Mouse (Mus musculus) embryonic facial prominence, embryonic 13.5 days (tissue): ENCODE results near the gene P4ha3. TPM values are rescaled to one million over a fixed set of nuclear protein-coding genes. Genes with fewer than 3 reads are reported as not detected.
A peak's percentile ranks its signal among the peaks of the same experiment; 100 is the strongest.

ENCODE experiments used
- ATAC-seq: fragments of 200-750 bp; cut with Nextera tagmentation; 2 replicates; pipeline ENCODE4 v1.8.0; 2017; ENCODE audit warnings: low read depth; ENCODE audit not compliant: insufficient number of reproducible peaks, insufficient read depth, low FRiP score, low TSS enrichment
- H3K27ac ChIP-seq: fragments of 300-500 bp; sonication (generic); 2 replicates; pipeline ENCODE4 v1.5.1; 2015; ENCODE audit warnings: moderate library complexity, mild to moderate bottlenecking, inconsistent platforms
- H3K27me3 ChIP-seq: fragments of 300-500 bp; sonication (generic); 2 replicates; pipeline ENCODE4 v1.6.1; 2015; ENCODE audit warnings: mild to moderate bottlenecking, inconsistent platforms
- H3K36me3 ChIP-seq: fragments of 300-500 bp; sonication (generic); 2 replicates; pipeline ENCODE4 v1.6.1; 2015; ENCODE audit warnings: mild to moderate bottlenecking, inconsistent platforms
- H3K4me1 ChIP-seq: fragments of 300-500 bp; sonication (generic); 2 replicates; pipeline ENCODE4 v1.6.1; 2015; ENCODE audit warnings: inconsistent platforms
- H3K4me2 ChIP-seq: fragments of 300-500 bp; sonication (generic); 2 replicates; pipeline ENCODE4 v1.6.1; 2015; ENCODE audit warnings: moderate library complexity, mild to moderate bottlenecking, inconsistent platforms
- H3K4me3 ChIP-seq: fragments of 300-500 bp; sonication (generic); 2 replicates; pipeline ENCODE4 v1.5.1; 2015; ENCODE audit warnings: mild to moderate bottlenecking, inconsistent platforms
- H3K9ac ChIP-seq: fragments of 300-500 bp; sonication (generic); 2 replicates; pipeline ENCODE4 v1.6.1; 2015; ENCODE audit warnings: mild to moderate bottlenecking, inconsistent platforms
- H3K9me3 ChIP-seq: fragments of 300-500 bp; sonication (generic); 2 replicates; pipeline ENCODE4 v1.6.1; 2016; ENCODE audit warnings: inconsistent platforms
- WGBS: fragments of 180-500 bp; shearing (Covaris S2); methylation state at CpG from one replicate; pipeline ENCODE4 v1.1.7; 2015; ENCODE audit warnings: mixed read lengths; 5-methylcytosine and 5-hydroxymethylcytosine counted together
- polyA plus RNA-seq: library from polyadenylated mRNA; unstranded; fragments of >200 nt; fragmentation: Nextera tagmentation; extraction: Ambion mirVana; gene quantifications from 2 replicates; pipeline ENCODE4 v1.2.1, GENCODE M21; 2015

Gene P4ha3
- polyA plus RNA-seq, 1 experiment from 2014 or later, result 23.6 TPM

DNA sequence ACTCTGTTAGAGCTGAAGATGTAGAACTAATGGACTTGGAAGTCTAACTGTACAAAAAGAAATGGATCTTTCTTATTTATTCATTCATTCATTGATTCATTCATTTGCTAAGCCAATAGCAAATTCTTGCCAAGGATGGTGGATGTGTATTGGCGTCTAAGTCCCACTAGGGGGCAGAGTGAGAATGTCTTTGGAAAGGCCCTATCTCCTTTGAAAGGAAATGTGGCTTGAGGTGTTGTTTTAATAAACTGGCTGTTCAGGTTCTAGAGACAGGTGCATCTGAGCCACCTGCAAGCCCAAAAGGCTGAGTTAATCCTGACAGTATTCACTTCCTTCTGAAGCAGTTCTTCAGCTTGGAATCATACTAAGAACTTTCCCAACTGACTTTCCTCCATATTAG is 5.5 kb upstream of the P4ha3 start:
- no peak for ATAC-seq
- H3K27ac ChIP-seq, result no peak overlapping the region
- 0% methylated on average over 1 of the region's 1 CpGs for WGBS
- H3K4me1 ChIP-seq, result peaks cover 20% of the 10 kb centered on the region
- no peaks in the 10 kb centered on the region for H3K27me3 ChIP-seq
- H3K4me3 ChIP-seq, result no peak overlapping the region
- no peaks in the 10 kb centered on the region for H3K9me3 ChIP-seq
- no peak overlapping the region for H3K9ac ChIP-seq
- H3K36me3 ChIP-seq, result no peaks in the 10 kb centered on the region
- no peak overlapping the region for H3K4me2 ChIP-seq

DNA sequence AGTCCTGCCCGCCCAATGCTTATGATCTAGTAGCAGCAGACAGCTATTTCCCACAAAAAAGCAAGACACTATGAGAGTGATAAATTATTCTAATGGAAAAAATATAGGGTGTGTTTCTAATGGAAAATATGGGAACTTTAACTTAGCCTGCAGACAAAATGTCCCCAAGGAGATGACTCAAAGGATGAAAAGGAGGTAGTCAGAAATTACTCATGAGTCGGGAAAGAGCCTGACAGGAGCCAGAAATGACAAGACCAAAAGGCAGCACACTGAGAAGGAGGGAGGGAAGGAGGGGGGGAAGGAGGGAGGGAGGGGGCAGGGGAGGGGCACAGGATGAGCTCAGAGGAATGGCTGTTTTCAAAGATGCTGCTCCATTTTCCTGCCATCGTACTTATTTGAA is 3.7 kb upstream of the P4ha3 start:
- Histone ChIP-seq H3K27me3 (no peaks in the 10 kb centered on the region), H3K9me3 (no peaks in the 10 kb centered on the region), H3K27ac (no peak overlapping the region), H3K9ac (no peak overlapping the region), H3K4me3 (no peak overlapping the region), H3K36me3 (no peaks in the 10 kb centered on the region), H3K4me1 (peaks cover 35% of the 10 kb centered on the region), H3K4me2 (no peak overlapping the region)
- ATAC-seq, result no peak
- WGBS, result 41% methylated on average over 3 of the region's 3 CpGs

DNA sequence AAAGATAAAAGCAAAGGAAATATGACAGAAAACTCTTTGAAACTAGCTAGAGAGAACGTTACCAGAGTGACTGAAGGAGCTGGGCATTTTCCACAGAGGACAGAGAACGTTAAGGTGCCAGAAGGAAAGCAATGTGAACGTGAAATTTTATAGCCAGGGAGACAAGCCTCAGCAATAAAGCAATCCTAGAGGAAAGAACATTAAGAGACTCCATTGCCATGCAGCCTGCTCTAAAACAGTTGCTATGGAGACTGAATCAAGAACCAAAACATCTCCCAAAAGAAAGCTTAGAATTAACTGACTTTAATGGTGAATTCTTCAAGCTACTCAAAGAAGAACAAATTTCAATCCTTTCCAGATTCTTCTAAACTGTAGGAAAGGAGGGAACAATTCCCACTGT is 2.0 kb upstream of the P4ha3 start:
- H3K4me2 ChIP-seq, result no peak overlapping the region
- no peaks in the 10 kb centered on the region for H3K9me3 ChIP-seq
- no peak overlapping the region for H3K27ac ChIP-seq
- WGBS, result 38% methylated on average over 3 of the region's 3 CpGs
- ATAC-seq, result no peak
- H3K36me3 ChIP-seq, result no peaks in the 10 kb centered on the region
- no peaks in the 10 kb centered on the region for H3K27me3 ChIP-seq
- no peak overlapping the region for H3K4me3 ChIP-seq
- peaks cover 51% of the 10 kb centered on the region for H3K4me1 ChIP-seq
- H3K9ac ChIP-seq, result no peak overlapping the region

DNA sequence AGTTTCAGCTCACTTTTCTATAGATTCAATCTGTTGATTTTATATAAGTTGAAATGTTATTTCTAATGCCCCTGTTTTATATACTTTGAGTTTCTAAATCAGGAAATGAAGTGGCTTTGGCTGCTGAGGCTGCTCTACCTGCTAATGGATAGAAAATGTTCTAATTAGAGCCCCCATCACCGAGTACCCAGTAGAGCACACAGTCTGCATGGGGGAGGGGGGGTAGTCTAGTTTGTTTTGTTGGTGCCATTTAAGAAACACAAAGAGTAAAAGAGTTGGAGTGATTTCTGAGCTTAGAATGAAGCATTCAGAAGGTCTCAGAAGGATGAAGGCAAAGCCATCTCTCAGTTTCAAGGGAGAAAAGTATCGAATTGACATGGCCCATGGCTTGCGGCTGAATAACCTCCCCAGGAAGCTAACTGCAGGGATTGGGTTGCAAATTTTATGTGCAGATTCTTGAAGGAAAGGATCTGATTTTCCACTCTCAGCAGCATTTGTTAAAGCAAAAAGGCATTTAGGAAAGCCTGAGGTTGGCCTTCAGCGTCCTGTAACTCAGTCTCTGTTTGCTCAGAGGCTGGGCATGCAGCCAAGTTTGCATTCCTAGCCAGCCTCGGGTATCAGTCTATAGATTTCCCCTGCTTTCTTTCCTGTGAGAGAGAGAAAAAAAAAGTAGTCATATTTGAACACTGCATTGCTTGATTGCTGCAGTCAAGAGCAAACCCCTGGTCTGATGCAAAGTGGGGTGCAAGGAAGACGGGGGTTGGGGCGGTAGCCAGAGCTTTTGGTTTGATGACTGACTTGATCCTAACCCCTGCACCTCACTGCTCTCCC is 2.6 kb downstream of the P4ha3 start:
- Histone ChIP-seq H3K4me1 (peaks cover 60% of the 10 kb centered on the region), H3K4me2 (peak overlapping the region; percentile 90), H3K9ac (peak overlapping the region; percentile 57), H3K4me3 (peak overlapping the region; percentile 30), H3K36me3 (peaks cover 16% of the 10 kb centered on the region), H3K9me3 (peaks cover 8% of the 10 kb centered on the region; the same call in 1 of the 2 replicates), H3K27me3 (no peaks in the 10 kb centered on the region), H3K27ac (peak overlapping the region; percentile 100)
- peak; percentile 85 for ATAC-seq
- WGBS, result 3% methylated on average over 7 of the region's 7 CpGs

DNA sequence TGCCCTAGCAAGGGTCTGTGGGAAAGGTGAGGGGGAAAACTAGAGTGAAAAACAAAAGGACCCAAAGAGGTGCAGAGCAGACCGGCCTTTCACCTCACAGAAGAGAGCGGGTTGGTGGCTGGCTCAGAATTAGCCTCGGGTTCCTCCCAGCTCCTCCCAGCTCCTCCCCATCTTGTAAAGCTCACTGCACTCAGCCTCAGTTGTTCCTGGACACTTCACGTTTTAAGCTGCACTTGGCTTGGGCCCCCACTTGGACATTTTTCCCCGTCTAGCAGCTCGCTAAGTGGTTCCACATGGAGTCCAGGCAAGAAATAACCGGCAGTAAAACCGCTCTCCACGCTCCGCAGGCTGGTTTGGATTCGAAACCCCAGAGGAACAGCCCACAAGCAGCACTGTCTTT is 3.3 kb downstream of the P4ha3 start:
- H3K27me3 ChIP-seq, result no peaks in the 10 kb centered on the region
- H3K9ac ChIP-seq, result peak overlapping the region; percentile 57

DNA sequence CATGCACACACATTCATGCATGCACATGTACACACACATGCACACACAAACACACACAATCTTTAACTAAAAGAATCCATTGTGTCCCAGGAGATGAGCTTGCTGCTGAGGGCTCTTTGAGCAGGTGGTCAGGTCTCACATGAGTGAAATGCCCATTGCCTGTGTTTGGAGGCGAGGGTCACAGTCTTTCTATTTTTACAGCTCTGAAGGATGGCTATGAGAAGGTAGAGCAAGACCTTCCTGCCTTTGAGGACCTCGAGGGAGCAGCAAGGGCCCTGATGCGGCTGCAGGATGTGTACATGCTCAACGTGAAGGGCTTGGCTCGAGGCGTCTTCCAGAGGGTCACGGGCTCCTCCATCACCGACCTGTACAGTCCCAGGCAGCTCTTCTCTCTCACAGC is 8.2 kb downstream of the P4ha3 start:
- Histone ChIP-seq H3K4me1 (peaks cover 16% of the 10 kb centered on the region), H3K27ac (no peak overlapping the region), H3K9me3 (peaks cover 8% of the 10 kb centered on the region; the same call in 1 of the 2 replicates), H3K36me3 (peaks cover 52% of the 10 kb centered on the region), H3K9ac (no peak overlapping the region), H3K4me3 (no peak overlapping the region), H3K27me3 (no peaks in the 10 kb centered on the region), H3K4me2 (no peak overlapping the region)
- ATAC-seq, result no peak
- 81% methylated on average over 8 of the region's 8 CpGs for WGBS

More for the DNA sequence above, 3.3 kb downstream of the P4ha3 start:
- ATAC-seq, result peak; percentile 61
- H3K4me3 ChIP-seq, result peak overlapping the region; percentile 30
- peak overlapping the region; percentile 100 for H3K27ac ChIP-seq
- 7% methylated on average over 11 of the region's 11 CpGs for WGBS
- peak overlapping the region; percentile 90 for H3K4me2 ChIP-seq
- H3K9me3 ChIP-seq, result peaks cover 8% of the 10 kb centered on the region; the same call in 1 of the 2 replicates
- H3K4me1 ChIP-seq, result peaks cover 60% of the 10 kb centered on the region
- peaks cover 22% of the 10 kb centered on the region for H3K36me3 ChIP-seq

DNA sequence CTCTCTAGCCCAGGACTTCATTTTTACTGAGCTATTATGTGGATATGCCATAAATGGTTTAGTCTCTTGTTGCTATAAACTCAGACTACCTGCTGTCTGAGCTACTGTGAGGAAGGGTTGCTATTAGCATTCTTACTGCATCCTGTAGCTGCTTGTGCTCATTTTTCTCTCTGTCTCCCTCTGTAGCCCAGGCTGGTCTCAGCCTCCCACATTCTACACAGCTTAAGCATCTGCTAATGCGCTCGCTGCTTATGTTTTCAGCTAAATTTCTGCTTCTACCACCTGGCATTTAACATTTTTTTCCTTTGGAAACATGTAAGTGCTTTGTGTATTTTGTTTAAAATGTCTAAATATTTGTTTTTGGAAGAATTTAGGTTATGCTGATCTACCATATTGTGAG is 10.4 kb downstream of the P4ha3 start:
- H3K27me3 ChIP-seq, result no peaks in the 10 kb centered on the region
- WGBS, result 84% methylated on average over 2 of the region's 2 CpGs
- no peak overlapping the region for H3K9ac ChIP-seq
- H3K4me1 ChIP-seq, result peaks cover 7% of the 10 kb centered on the region; the same call in 1 of the 2 replicates
- H3K9me3 ChIP-seq, result peaks cover 6% of the 10 kb centered on the region; the same call in 1 of the 2 replicates
- peaks cover 59% of the 10 kb centered on the region for H3K36me3 ChIP-seq
- H3K4me2 ChIP-seq, result no peak overlapping the region
- no peak overlapping the region for H3K4me3 ChIP-seq
- no peak for ATAC-seq
- H3K27ac ChIP-seq, result no peak overlapping the region

DNA sequence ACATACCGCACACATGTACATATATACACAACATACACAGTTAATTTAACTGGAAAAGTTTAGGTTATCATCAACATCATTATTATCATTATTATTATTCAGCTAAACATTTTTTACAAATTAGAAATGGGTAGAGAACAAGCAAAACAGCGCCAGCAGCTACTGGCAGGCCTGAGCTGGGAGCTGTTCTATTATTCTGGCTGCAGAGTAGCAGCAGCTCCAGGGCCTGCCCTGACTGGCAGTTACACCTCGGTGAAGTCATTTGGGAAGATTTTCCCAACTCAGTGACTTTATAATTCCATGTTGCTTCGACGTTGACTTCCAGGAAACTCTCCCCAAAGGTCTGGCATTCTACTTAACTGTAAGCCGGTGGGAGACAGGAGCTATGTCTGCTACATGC is 11.4 kb downstream of the P4ha3 start:
- 70% methylated on average over 6 of the region's 6 CpGs for WGBS
- Histone ChIP-seq H3K36me3 (peaks cover 57% of the 10 kb centered on the region), H3K9me3 (no peaks in the 10 kb centered on the region), H3K27me3 (no peaks in the 10 kb centered on the region), H3K4me1 (peaks cover 7% of the 10 kb centered on the region; the same call in 1 of the 2 replicates), H3K9ac (no peak overlapping the region), H3K27ac (no peak overlapping the region), H3K4me3 (no peak overlapping the region), H3K4me2 (no peak overlapping the region)
- ATAC-seq, result no peak

DNA sequence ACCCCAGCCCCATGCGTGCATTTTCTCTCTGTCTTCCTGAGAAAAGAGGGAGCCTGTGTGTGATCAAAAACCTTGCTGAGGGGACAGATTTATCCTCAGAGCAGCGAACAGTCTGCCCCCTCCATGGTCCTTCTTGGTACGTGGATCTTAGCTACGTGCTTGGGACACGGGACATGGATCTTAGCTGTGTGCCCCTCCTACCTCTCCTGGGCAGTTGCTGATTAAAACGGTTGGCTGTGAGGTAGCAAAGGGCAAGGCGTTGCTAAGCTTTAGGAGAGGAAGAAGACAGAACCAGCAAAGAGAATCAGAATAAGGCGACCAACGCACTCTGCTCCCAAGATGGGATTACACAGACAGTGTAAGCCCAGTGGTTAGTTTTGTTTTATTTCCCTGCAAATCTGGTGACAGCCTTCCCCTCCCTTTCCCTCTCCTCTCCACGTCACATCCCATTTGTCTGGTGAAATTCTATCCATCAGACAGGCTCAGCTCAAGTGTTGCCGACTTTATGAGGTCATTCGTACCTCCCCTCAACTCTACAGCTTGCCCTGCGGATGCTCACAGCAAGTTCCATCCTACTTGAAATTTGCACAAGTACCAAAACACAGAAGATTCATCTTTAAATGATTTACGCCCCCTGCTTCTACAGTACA is 13.7 kb downstream of the P4ha3 start:
- Histone ChIP-seq H3K9ac (no peak overlapping the region), H3K4me1 (peaks cover 7% of the 10 kb centered on the region; the same call in 1 of the 2 replicates), H3K27me3 (no peaks in the 10 kb centered on the region), H3K27ac (peak overlapping the region; percentile 55; the same call in 1 of the 2 replicates), H3K4me3 (no peak overlapping the region), H3K9me3 (no peaks in the 10 kb centered on the region), H3K36me3 (peaks cover 44% of the 10 kb centered on the region), H3K4me2 (no peak overlapping the region)
- no peak for ATAC-seq
- 58% methylated on average over 14 of the region's 14 CpGs for WGBS

DNA sequence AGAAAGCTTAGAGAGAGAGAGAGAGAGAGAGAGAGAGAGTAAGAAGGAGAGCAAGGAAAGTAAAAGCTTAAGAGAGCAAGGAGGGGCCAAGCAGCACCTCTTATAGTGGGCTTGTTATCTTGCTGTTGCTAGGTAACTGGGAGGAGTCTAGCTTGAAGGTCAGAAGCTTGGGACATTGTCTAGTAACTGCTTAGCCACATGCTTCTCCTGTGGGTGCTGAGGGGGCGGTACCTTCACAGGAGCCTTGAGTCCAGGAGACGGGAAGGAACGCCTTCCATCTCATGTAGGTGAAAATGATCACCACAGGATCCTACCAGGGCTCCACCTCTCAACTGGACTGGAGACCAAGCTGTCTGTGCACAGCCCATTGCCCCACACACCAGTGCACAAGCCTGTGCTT is 16.1 kb downstream of the P4ha3 start:
- no peak overlapping the region for H3K4me3 ChIP-seq
- H3K9ac ChIP-seq, result no peak overlapping the region
- H3K4me1 ChIP-seq, result peaks cover 7% of the 10 kb centered on the region; the same call in 1 of the 2 replicates
- WGBS, result 85% methylated on average over 3 of the region's 3 CpGs
- no peaks in the 10 kb centered on the region for H3K9me3 ChIP-seq
- peak overlapping the region; percentile 81 for H3K27ac ChIP-seq
- peaks cover 38% of the 10 kb centered on the region for H3K36me3 ChIP-seq
- ATAC-seq, result no peak
- H3K27me3 ChIP-seq, result no peaks in the 10 kb centered on the region
- H3K4me2 ChIP-seq, result no peak overlapping the region

DNA sequence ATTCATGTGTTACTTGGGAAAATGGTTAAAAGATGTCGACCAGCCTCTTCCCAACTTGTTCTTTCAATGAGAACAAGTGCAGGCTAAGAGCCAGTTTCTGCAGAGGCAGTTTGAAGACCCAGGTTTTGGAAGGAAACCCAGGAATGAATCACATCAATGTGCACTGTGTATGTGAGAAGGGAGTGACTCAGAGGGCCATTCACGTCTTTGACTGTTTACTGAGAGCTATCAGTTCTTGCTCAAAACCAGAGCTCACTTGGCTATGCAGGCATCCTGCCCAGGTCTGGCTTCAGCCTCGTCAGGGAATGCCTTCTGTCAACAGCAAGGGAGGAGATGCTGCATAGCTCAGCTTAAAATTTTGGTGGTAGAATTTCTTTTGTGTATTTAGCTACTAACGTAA is 17.0 kb downstream of the P4ha3 start:
- Histone ChIP-seq H3K4me2 (no peak overlapping the region), H3K4me1 (peaks cover 7% of the 10 kb centered on the region; the same call in 1 of the 2 replicates), H3K36me3 (peaks cover 33% of the 10 kb centered on the region), H3K27me3 (no peaks in the 10 kb centered on the region), H3K27ac (peak overlapping the region; percentile 81), H3K4me3 (no peak overlapping the region), H3K9ac (no peak overlapping the region), H3K9me3 (no peaks in the 10 kb centered on the region)
- 63% methylated on average over 4 of the region's 4 CpGs for WGBS
- ATAC-seq, result peak; percentile 62; the same call in 1 of the 2 replicates

DNA sequence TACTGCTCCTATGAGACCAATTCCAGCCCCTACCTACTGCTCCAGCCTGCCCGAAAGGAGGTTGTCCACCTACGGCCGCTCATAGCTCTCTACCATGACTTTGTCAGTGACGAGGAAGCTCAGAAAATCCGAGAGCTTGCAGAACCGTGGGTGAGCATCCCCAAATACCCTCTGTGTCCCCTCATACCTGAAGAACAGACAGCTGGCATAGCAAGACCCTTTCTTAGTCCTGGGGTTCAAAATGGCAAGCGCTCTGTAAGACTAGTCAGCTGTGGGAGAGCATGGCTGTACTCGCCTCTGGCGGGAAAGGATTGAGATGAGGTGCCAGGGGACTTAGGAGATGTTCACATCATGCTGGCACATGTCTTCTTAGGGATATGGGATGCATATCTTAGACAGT is 20.6 kb downstream of the P4ha3 start:
- WGBS, result 90% methylated on average over 9 of the region's 9 CpGs
- no peak overlapping the region for H3K27ac ChIP-seq
- no peaks in the 10 kb centered on the region for H3K9me3 ChIP-seq
- no peaks in the 10 kb centered on the region for H3K27me3 ChIP-seq
- no peak for ATAC-seq
- H3K36me3 ChIP-seq, result peaks cover 12% of the 10 kb centered on the region
- no peak overlapping the region for H3K4me3 ChIP-seq
- peaks cover 26% of the 10 kb centered on the region for H3K4me1 ChIP-seq
- H3K9ac ChIP-seq, result no peak overlapping the region
- no peak overlapping the region for H3K4me2 ChIP-seq
